Mouse (Mus musculus) ES-E14 (cell line): ENCODE results near the gene 2900011O08Rik.

ENCODE experiments used
- HCFC1 ChIP-seq: IDR thresholded peaks from 2 replicates; pipeline ENCODE4 v1.6.1; 2012; ENCODE audit warnings: low read length, inconsistent platforms, borderline replicate concordance; ENCODE audit not compliant: insufficient read depth
- MAFK ChIP-seq: IDR thresholded peaks from 2 replicates; pipeline ENCODE4 v1.6.1; 2014; ENCODE audit warnings: mild to moderate bottlenecking, low read depth, low read length, inconsistent platforms; ENCODE audit not compliant: insufficient read depth
- ZC3H11A ChIP-seq: IDR thresholded peaks from 2 replicates; pipeline ENCODE4 v1.6.1; 2012; ENCODE audit warnings: low read depth, mild to moderate bottlenecking, inconsistent platforms, low read length, borderline replicate concordance
- ZNF384 ChIP-seq: IDR thresholded peaks from 2 replicates; pipeline ENCODE4 v1.6.1; 2012; ENCODE audit warnings: low read depth, low read length, inconsistent platforms

- TF ChIP-seq ZNF384 (no peak), MAFK (no peak), HCFC1 (no peak), ZC3H11A (no peak)
Observed at GRCm38 (mm10) chr16:14004726-14005125, 18.3 kb downstream of the 2900011O08Rik start.
